Mouse (Mus musculus) thymus, adult 2 months (tissue): Measurements from ENCODE around the gene Ldlrad3.

Experiments
- CTCF ChIP-seq: fragments of 200-500 bp; IDR thresholded peaks from 2 replicates; pipeline ENCODE4 v1.5.1; 2012; ENCODE audit warnings: mild to moderate bottlenecking, control low read depth, low read length, moderate library complexity, borderline replicate concordance; ENCODE audit not compliant: control insufficient read depth, poor library complexity, insufficient read depth; ENCODE audit errors: extremely low read depth
- POLR2A ChIP-seq: fragments of 200-500 bp; IDR thresholded peaks from 2 replicates; pipeline ENCODE4 v1.6.1; 2012; ENCODE audit warnings: mild to moderate bottlenecking, low read length, control low read depth, moderate library complexity; ENCODE audit not compliant: control insufficient read depth, poor library complexity, insufficient read depth; ENCODE audit errors: extremely low read depth

- no peak for TF ChIP-seq POLR2A
- TF ChIP-seq CTCF = no peak
Observed at GRCm38 (mm10) chr2:102125042-102125441, 61.1 kb downstream of the Ldlrad3 start.
